Mouse (Mus musculus) erythroblast, embryonic 14.5 days (primary cell): Measurements from ENCODE around the gene Gm6358. TPM values are rescaled to one million over a fixed set of nuclear protein-coding genes. Genes with fewer than 3 reads are reported as not detected.
"Not testable (repeated sequence)": the region's sequence is repeated elsewhere in the genome, so short reads cannot be mapped to it uniquely, and the experiment has no call there.

Source experiments
- H3K27me3 ChIP-seq: 2 replicates; pipeline ENCODE4 v1.6.1; 2012; ENCODE audit warnings: inconsistent platforms; ENCODE audit not compliant: control insufficient read depth
- H3K36me3 ChIP-seq: 2 replicates; pipeline ENCODE4 v1.6.1; 2012; ENCODE audit warnings: mild to moderate bottlenecking, inconsistent platforms; ENCODE audit not compliant: control insufficient read depth
- H3K4me1 ChIP-seq: 2 replicates; pipeline ENCODE4 v1.6.1; 2012; ENCODE audit warnings: inconsistent platforms; ENCODE audit not compliant: control insufficient read depth
- H3K4me3 ChIP-seq: replicated peaks from 2 replicates; pipeline ENCODE3; 2012; ENCODE audit warnings: moderate library complexity, mild to moderate bottlenecking, inconsistent platforms
- H3K9me3 ChIP-seq: 2 replicates; pipeline ENCODE4 v1.6.1; 2012; ENCODE audit warnings: low read length, inconsistent platforms, mixed read lengths; ENCODE audit not compliant: control insufficient read depth
- GATA1 ChIP-seq: IDR thresholded peaks from 2 replicates; pipeline ENCODE4 v1.6.1; 2012; ENCODE audit warnings: low read length, inconsistent platforms, mixed read lengths
- TAL1 ChIP-seq: IDR thresholded peaks from 3 replicates; pipeline ENCODE4 v1.6.1; 2012; ENCODE audit warnings: low read length, inconsistent platforms, mixed read lengths
- polyA plus RNA-seq: library from polyadenylated mRNA; stranded (reverse); fragments of >175 nt; gene quantifications from 2 replicates; pipeline ENCODE4 v1.2.3, GENCODE M21; 2012

Gene Gm6358
- polyA plus RNA-seq: not detected in 2 replicates

DNA sequence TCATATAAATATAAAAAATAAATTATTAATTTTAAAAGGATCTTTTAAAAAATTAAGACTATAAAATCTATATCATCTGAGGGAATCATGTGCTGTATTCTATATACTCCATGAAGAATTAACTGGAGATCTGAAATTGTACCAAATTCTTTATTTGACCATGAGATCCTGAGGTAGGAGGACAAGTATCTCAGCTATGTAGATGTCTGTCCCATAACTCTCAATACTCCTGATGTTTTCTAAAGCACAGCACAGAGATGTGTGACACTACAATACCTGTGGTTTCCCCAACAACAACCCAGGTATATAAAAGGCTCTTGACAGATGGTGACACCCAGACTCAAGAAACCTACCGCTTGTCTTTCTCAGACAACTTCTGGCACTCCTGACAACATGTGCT lies at the start of gene Gm6358:
TSS of gene Gm6358 (plus strand) at position 301 of the 400 bp plus-strand sequence.
- Histone ChIP-seq H3K4me3 (no peak within 1 kb of the TSS), H3K36me3 (no peaks in the 10 kb centered on the region), H3K4me1 (no peaks in the 10 kb centered on the region), H3K9me3 (peaks cover 7% of the 10 kb centered on the region), H3K27me3 (no peaks in the 10 kb centered on the region)
- no peak for TF ChIP-seq GATA1
- no peak for TF ChIP-seq TAL1

DNA sequence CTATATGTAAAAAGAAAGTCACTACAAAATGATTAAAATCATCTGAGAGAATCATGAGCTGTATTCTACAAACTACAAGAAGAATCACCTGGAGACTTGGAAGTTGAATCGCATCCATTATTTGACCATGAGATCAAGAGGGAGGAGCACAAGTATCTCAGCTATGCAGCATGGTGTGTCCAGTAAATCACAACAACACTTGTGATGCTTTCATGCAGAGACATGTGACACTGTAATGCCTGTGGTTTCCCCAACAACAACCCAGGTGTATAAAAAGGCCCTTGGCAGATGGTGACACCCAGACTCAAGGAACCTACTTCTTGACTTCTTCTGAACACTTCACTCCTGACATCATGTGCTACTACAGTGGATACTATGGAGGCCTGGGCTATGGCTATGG lies 10.1 kb downstream of the Gm6358 start, which contains the start of gene Gm10061:
TSS of gene Gm10061 (plus strand) at position 301 of the 400 bp plus-strand sequence.
- Histone ChIP-seq H3K4me3 (no peak within 1 kb of the TSS), H3K36me3 (no peaks in the 10 kb centered on the region), H3K4me1 (no peaks in the 10 kb centered on the region), H3K9me3 (peaks cover 7% of the 10 kb centered on the region), H3K27me3 (no peaks in the 10 kb centered on the region)
- no peak for TF ChIP-seq TAL1
- no peak for TF ChIP-seq GATA1

DNA sequence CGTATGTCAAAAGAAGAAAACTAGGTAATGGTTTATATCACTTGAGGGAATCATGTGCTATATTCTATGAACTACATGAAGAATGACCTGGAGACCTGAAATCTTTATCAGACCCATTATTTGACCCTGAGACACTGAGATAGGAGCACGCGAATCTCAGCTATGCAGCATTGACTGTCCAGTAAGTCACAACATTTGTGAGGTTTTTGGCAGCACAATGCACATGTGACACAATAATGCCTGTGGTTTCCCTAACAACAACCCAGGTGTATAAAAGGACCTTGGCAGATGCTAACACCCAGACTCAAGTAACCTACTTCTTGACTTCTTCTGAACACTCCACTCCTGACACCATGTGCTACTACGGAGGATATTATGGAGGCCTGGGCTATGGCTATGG lies 17.0 kb downstream of the Gm6358 start, which contains the start of gene Gm9789:
TSS of gene Gm9789 (plus strand) at position 301 of the 400 bp plus-strand sequence.
- no peaks in the 10 kb centered on the region for H3K27me3 ChIP-seq
- H3K36me3 ChIP-seq: no peaks in the 10 kb centered on the region
- no peak within 1 kb of the TSS for H3K4me3 ChIP-seq
- H3K9me3 ChIP-seq: peaks cover 17% of the 10 kb centered on the region
- TF ChIP-seq GATA1 (no peak), TAL1 (no peak)
- H3K4me1 ChIP-seq: no peaks in the 10 kb centered on the region

DNA sequence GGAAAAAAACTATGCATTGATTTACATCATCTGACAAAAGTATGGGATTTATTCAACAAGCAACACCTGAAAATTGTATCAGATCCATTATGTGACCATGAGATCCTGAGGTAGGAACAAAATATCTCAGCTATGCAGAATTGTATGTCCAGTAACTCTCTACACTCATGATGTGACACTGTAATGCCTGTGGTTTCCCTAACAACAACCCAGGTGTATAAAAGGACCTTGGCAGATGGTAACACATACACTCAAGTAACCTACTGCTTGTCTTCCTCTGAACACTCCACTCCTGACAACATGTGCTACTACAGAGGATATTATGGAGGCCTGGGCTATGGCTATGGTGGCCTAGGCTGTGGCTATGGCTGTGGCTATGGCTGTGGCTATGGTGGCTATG lies 28.5 kb downstream of the Gm6358 start, which contains the start of gene Gm7735:
TSS of gene Gm7735 (plus strand) at position 301 of the 400 bp plus-strand sequence.
- H3K4me1 ChIP-seq, H3K9me3 ChIP-seq, H3K27me3 ChIP-seq, H3K36me3 ChIP-seq, H3K4me3 ChIP-seq: not testable (repeated sequence)

DNA sequence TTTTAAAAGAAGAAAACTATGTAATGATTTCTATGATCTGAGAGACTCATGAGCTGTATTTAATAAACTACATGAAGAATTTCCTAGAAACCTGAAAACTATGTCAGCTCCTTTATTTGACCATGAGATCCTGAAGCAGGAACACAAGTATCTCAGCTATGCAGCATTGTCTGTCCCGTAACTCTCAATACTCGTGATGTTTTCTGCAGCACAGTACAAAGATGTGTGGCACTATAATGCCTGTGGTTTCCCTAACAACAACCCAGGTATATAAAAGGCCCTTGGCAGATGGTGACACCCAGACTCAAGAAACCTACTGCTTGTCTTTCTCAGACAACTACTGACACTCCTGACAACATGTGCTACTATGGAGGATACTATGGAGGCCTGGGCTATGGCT lies 33.8 kb downstream of the Gm6358 start, which contains the start of gene 1110057P08Rik:
TSS of gene 1110057P08Rik (plus strand) at position 301 of the 400 bp plus-strand sequence.
- no peaks in the 10 kb centered on the region for H3K27me3 ChIP-seq
- H3K4me3 ChIP-seq: no peak within 1 kb of the TSS
- peaks cover 5% of the 10 kb centered on the region; the same call in 1 of the 2 replicates for H3K9me3 ChIP-seq
- TF ChIP-seq TAL1: no peak
- no peak for TF ChIP-seq GATA1
- H3K36me3 ChIP-seq: no peaks in the 10 kb centered on the region
- no peaks in the 10 kb centered on the region for H3K4me1 ChIP-seq

DNA sequence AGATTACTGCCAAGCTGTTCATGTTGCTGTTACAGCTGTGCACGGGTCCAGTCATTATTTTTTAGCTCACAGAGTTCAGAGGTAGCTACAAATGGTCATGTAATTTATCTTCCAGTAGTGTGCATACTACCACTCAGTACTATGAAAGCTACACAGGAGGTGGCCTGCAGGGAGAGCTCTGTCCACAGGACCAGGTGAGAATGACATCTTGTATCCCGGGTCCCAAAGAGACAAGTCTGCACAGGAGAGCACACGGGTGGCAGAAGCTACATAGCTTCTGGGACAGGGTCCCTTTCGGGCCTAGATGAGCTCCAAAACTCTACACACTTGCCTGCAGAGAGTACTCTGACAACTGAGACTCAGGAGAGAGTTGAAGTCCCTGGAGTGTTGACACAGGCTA lies 48.0 kb downstream of the Gm6358 start:
- no peaks in the 10 kb centered on the region for H3K27me3 ChIP-seq
- H3K4me1 ChIP-seq: no peaks in the 10 kb centered on the region
- TF ChIP-seq TAL1 (no peak), GATA1 (no peak)
- H3K4me3 ChIP-seq: no peak overlapping the region
- H3K9me3 ChIP-seq: peaks cover 4% of the 10 kb centered on the region; the same call in 1 of the 2 replicates
- H3K36me3 ChIP-seq: no peaks in the 10 kb centered on the region

Other genes starting within 250 kb of the Gm6358 start
- not detected in 2 replicates for gene Krtap19-5, start 244.4 kb upstream of the Gm6358 start, polyA plus RNA-seq
- gene Krtap19-9b, start 208.6 kb upstream of the Gm6358 start, polyA plus RNA-seq: not detected in 2 replicates
- not detected in 2 replicates for gene Krtap16-3, start 178.0 kb upstream of the Gm6358 start, polyA plus RNA-seq
- not detected in 2 replicates for gene Krtap22-2, start 130.1 kb upstream of the Gm6358 start, polyA plus RNA-seq
- not detected in 2 replicates for gene Gm10229, start 125.6 kb upstream of the Gm6358 start, polyA plus RNA-seq
- gene Krtap6-1, start 109.2 kb upstream of the Gm6358 start, polyA plus RNA-seq: not detected in 2 replicates
- gene Gm10228, start 99.4 kb upstream of the Gm6358 start, polyA plus RNA-seq: not detected in 2 replicates
- not detected in 2 replicates for gene Krtap6-5, start 93.0 kb upstream of the Gm6358 start, polyA plus RNA-seq
- gene 1110025L11Rik, start 76.8 kb upstream of the Gm6358 start, polyA plus RNA-seq: not detected in 2 replicates
- gene Krtap6-3, start 56.8 kb upstream of the Gm6358 start, polyA plus RNA-seq: not detected in 2 replicates
- not detected in 2 replicates for gene Gm10061, start 10.2 kb downstream of the Gm6358 start, polyA plus RNA-seq
- gene Gm9789, start 17.1 kb downstream of the Gm6358 start, polyA plus RNA-seq: not detected in 2 replicates
- gene Gm7735, start 28.6 kb downstream of the Gm6358 start, polyA plus RNA-seq: not detected in 2 replicates
- gene 1110057P08Rik, start 33.9 kb downstream of the Gm6358 start, polyA plus RNA-seq: not detected in 2 replicates
- not detected in 2 replicates for gene Krtap20-2, start 65.0 kb downstream of the Gm6358 start, polyA plus RNA-seq